Mouse (Mus musculus) stomach, postnatal 0 days (tissue): ENCODE measurements at regions not wholly inside any gene's neighbourhood (a gene's known extent, or its start where the extent isn't known, plus 50 kb on each side); places are given as distances from the start of the nearest gene placed in this dataset.

Source experiments
- CTCF ChIP-seq: IDR thresholded peaks from 2 replicates; pipeline ENCODE4 v1.5.1; 2016; ENCODE audit warnings: antibody characterized with exemption, low read depth, mild to moderate bottlenecking, moderate library complexity
- EP300 ChIP-seq: optimal IDR thresholded peaks from 2 replicates; pipeline ENCODE3; 2016; ENCODE audit warnings: antibody characterized with exemption

DNA sequence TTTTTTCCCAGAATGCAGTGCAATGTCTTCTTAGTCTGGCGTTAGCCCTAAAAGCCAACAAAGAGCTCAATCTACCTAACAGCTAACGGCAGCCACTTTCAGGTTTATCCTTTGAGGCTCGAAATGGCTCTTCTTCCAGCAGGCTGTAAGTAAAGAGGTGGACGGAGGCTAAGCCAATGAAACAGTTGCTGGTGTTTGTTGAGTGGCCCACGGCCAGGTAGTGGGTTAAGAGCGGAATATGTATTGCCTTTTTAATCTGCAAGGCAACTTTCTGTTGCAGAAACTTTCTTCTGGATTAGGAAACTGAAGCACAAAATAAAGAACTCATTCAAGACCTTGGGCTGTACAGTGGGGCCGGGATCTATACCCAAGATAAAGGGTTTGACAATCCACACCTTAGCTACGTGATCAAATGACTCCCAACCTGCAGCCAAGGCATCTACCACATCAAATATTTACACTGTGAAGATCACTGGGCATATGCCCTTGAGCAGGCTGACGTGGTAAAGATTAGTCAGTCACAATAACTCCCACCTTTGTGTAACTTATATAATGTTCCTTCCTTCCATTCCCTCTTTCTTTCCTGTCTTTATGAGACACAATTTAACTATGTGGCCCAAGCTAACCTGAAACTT, 62.3 kb upstream of the Peli2 start:
- TF ChIP-seq EP300 (no peak), CTCF (no peak)
